In the genomic region with DNA sequence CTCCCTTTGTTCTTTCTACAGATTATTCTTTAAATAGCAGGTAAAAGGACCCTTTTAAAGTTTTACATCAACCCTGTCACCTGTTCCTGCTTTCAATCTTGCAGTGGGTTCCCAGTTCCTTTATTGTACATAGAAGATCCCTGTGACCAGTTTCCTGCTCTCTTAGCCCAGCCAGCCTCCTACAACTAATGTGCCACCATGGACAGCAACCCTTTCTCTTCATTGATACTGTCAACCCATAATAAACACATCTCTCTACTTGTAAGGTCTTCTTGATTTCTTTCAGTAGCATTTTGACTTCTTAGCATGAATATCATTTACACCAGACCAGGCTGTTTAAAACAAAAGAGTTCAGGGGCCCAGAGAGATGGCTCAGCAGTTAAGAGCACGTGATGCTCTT, we compare ENCODE assay signal across 25 mouse cellular contexts.
DNase-seq lines count a peak whose midpoint lies in the region; ATAC-seq lines count a peak whose summit lies in the region.
"Had no signal": no experiment of that assay in that cellular context is flagged by ENCODE, and none has a peak within 500 bp of the region (broad histone marks: within the 10 kb centered on the region; RNA-seq: fewer than 3 reads in every experiment).

No protein-coding gene starts in this region.

- no peak overlapping the region for H3K4me3 ChIP-seq in embryonic facial prominence, embryonic 11.5 days (ENCODE audit: low read depth, low read length)
- no peak overlapping the region for H3K4me3 ChIP-seq in embryonic facial prominence, embryonic 10.5 days
- no peak overlapping the region for H3K4me3 ChIP-seq in intestine, embryonic 15.5 days (replicated peaks)
- H3K4me3 ChIP-seq: embryonic facial prominence, embryonic 13.5 days; forebrain, embryonic 13.5 days; heart, embryonic 10.5 days; hindbrain, embryonic 12.5 days had no signal

- peak; percentile 21 for DNase-seq in embryonic facial prominence, embryonic 11.5 days (ENCODE audit: low spot score)
- no peak for DNase-seq in embryonic facial prominence, embryonic 10.5 days (ENCODE audit: low spot score)
- DNase-seq in 416B (ENCODE audit: low read depth), result peak; percentile 27
- DNase-seq in ZHBTc4 (ENCODE audit: low read depth, low spot score), result peak; percentile 28
- DNase-seq in right cerebral cortex, postnatal 36 days (ENCODE audit: low spot score in 2 of 2), result no peak
- DNase-seq in layer of hippocampus, adult 9-10 months (ENCODE audit: low spot score), result no peak
- DNase-seq: adrenal gland, adult 8-10 months; adrenal gland, postnatal 36 days; cerebellum, adult 2 months; cerebellum, postnatal 10 days; forebrain, postnatal 0 days; heart, adult 18-20 months; heart, postnatal 10 days; heart, postnatal 4 days; kidney, adult 11 months had no signal

- ATAC-seq in embryonic facial prominence, embryonic 11.5 days (replicated peaks; ENCODE audit: insufficient number of reproducible peaks, low FRiP score, low TSS enrichment, low read depth), result no peak
- ATAC-seq in megakaryocyte progenitor cell, adult 5-6 weeks (replicated peaks; ENCODE audit: poor library complexity), result peak; percentile 42; the same call in 1 of the 2 replicates
- no peak for ATAC-seq in intestine, embryonic 15.5 days
- ATAC-seq: forebrain, embryonic 13.5 days; forebrain, postnatal 0 days; hindbrain, embryonic 16.5 days; inflammation-experienced regulatory T-cells, adult 6 months; Patski had no signal

- 90% methylated on average over 1 of the region's 1 CpGs for WGBS in embryonic facial prominence, embryonic 11.5 days
- WGBS in embryonic facial prominence, embryonic 10.5 days, result 73% methylated on average over 1 of the region's 1 CpGs
- 75% methylated on average over 1 of the region's 1 CpGs for WGBS in intestine, embryonic 15.5 days

- H3K4me1 ChIP-seq in embryonic facial prominence, embryonic 11.5 days (ENCODE audit: control insufficient read depth, insufficient read depth, low read length), result no peaks in the 10 kb centered on the region
- H3K4me1 ChIP-seq in embryonic facial prominence, embryonic 10.5 days, result no peaks in the 10 kb centered on the region
- H3K4me1 ChIP-seq in intestine, embryonic 15.5 days (replicated peaks), result no peaks in the 10 kb centered on the region
- H3K4me1 ChIP-seq: embryonic facial prominence, embryonic 13.5 days; forebrain, embryonic 13.5 days; heart, embryonic 10.5 days; hindbrain, embryonic 12.5 days had no signal

- no peak overlapping the region for H3K9ac ChIP-seq in embryonic facial prominence, embryonic 11.5 days (replicated peaks; ENCODE audit: low read length)
- H3K9ac ChIP-seq in intestine, embryonic 15.5 days, result no peak overlapping the region
- H3K9ac ChIP-seq: embryonic facial prominence, embryonic 13.5 days; forebrain, embryonic 13.5 days; forebrain, postnatal 0 days; hindbrain, embryonic 12.5 days had no signal

- no peak overlapping the region for H3K4me2 ChIP-seq in embryonic facial prominence, embryonic 11.5 days (ENCODE audit: low read depth, low read length)
- H3K4me2 ChIP-seq in intestine, embryonic 15.5 days (replicated peaks), result no peak overlapping the region
- H3K4me2 ChIP-seq: embryonic facial prominence, embryonic 13.5 days; forebrain, embryonic 13.5 days; hindbrain, embryonic 12.5 days had no signal

- H3K27ac ChIP-seq in embryonic facial prominence, embryonic 11.5 days (replicated peaks; ENCODE audit: low read depth, low read length), result no peak overlapping the region
- no peak overlapping the region for H3K27ac ChIP-seq in embryonic facial prominence, embryonic 10.5 days (replicated peaks)
- H3K27ac ChIP-seq in intestine, embryonic 15.5 days, result no peak overlapping the region
- H3K27ac ChIP-seq: embryonic facial prominence, embryonic 13.5 days; forebrain, embryonic 13.5 days; heart, embryonic 10.5 days; hindbrain, embryonic 12.5 days had no signal

- H3K27me3 ChIP-seq in embryonic facial prominence, embryonic 11.5 days (ENCODE audit: control insufficient read depth, insufficient read depth, low read length), result no peaks in the 10 kb centered on the region
- H3K27me3 ChIP-seq in embryonic facial prominence, embryonic 10.5 days (replicated peaks; ENCODE audit: low read depth, poor library complexity, severe bottlenecking), result no peaks in the 10 kb centered on the region
- no peaks in the 10 kb centered on the region for H3K27me3 ChIP-seq in intestine, embryonic 15.5 days (replicated peaks)
- H3K27me3 ChIP-seq: embryonic facial prominence, embryonic 13.5 days; forebrain, embryonic 13.5 days; hindbrain, embryonic 12.5 days had no signal

- no peaks in the 10 kb centered on the region for H3K36me3 ChIP-seq in embryonic facial prominence, embryonic 11.5 days (replicated peaks; ENCODE audit: control insufficient read depth, insufficient read depth, low read depth, low read length)
- H3K36me3 ChIP-seq in embryonic facial prominence, embryonic 10.5 days (replicated peaks), result no peaks in the 10 kb centered on the region
- H3K36me3 ChIP-seq in intestine, embryonic 15.5 days, result no peaks in the 10 kb centered on the region
- H3K36me3 ChIP-seq: embryonic facial prominence, embryonic 13.5 days; G1E; heart, embryonic 10.5 days; hindbrain, embryonic 12.5 days had no signal

- H3K9me3 ChIP-seq in embryonic facial prominence, embryonic 11.5 days (replicated peaks; ENCODE audit: control insufficient read depth, low read length), result no peaks in the 10 kb centered on the region
- H3K9me3 ChIP-seq in embryonic facial prominence, embryonic 10.5 days, result no peaks in the 10 kb centered on the region
- no peaks in the 10 kb centered on the region for H3K9me3 ChIP-seq in intestine, embryonic 15.5 days
- H3K9me3 ChIP-seq: forebrain, embryonic 13.5 days; G1E; heart, embryonic 10.5 days; hindbrain, embryonic 12.5 days had no signal

Comparison
In these comparisons a context has a peak if more than half of its experiments do, and no peak if none do; other contexts are left out.
1. DNase-seq: peak in embryonic facial prominence, embryonic 11.5 days (single experiment), 416B (single experiment) and ZHBTc4 (single experiment); none in embryonic facial prominence, embryonic 10.5 days (single experiment), right cerebral cortex, postnatal 36 days (0 of 2) and layer of hippocampus, adult 9-10 months (single experiment).